Mouse (Mus musculus): ENCODE results near the gene Entpd3. TPM values are rescaled to one million over a fixed set of nuclear protein-coding genes. Genes with fewer than 3 reads are reported as not detected.
"Not testable (repeated sequence)": the region's sequence is repeated elsewhere in the genome, so short reads cannot be mapped to it uniquely, and the experiment has no call there.

Entpd3 gene
- polyA plus RNA-seq, 1 experiment from 2014 or later, result 4.0 TPM

- Histone ChIP-seq H3K4me2 (ENCODE audit: low read length) (no peak overlapping the region), H3K4me3 (ENCODE audit: low read depth, low read length) (no peak overlapping the region), H3K27me3 (replicated peaks; ENCODE audit: control insufficient read depth, insufficient read depth, low read length) (no peaks in the 10 kb centered on the region), H3K27ac (ENCODE audit: low read depth) (no peak overlapping the region), H3K36me3 (ENCODE audit: control insufficient read depth, insufficient read depth, low read length) (no peaks in the 10 kb centered on the region), H3K4me1 (replicated peaks; ENCODE audit: control insufficient read depth, insufficient read depth, low read length) (no peaks in the 10 kb centered on the region), H3K9me3 (ENCODE audit: control insufficient read depth, low read length) (no peaks in the 10 kb centered on the region), H3K9ac (ENCODE audit: low read length) (no peak overlapping the region)
- DNase-seq (ENCODE audit: low spot score) (no peak), ATAC-seq (replicated peaks; ENCODE audit: low FRiP score, low TSS enrichment, low read depth) (no peak)
- WGBS, result 85% methylated on average over 17 of the region's 17 CpGs
Observed at GRCm38 (mm10) chr9:120528815-120529510, 10.7 kb upstream of the Entpd3 start.

- Histone ChIP-seq H3K4me1 (replicated peaks; ENCODE audit: control insufficient read depth, insufficient read depth, low read length) (no peaks in the 10 kb centered on the region), H3K27ac (ENCODE audit: low read depth) (no peak overlapping the region), H3K4me2 (ENCODE audit: low read length) (no peak overlapping the region), H3K4me3 (ENCODE audit: low read depth, low read length) (no peak overlapping the region), H3K36me3 (ENCODE audit: control insufficient read depth, insufficient read depth, low read length) (no peaks in the 10 kb centered on the region), H3K9ac (ENCODE audit: low read length) (no peak overlapping the region), H3K27me3 (replicated peaks; ENCODE audit: control insufficient read depth, insufficient read depth, low read length) (no peaks in the 10 kb centered on the region), H3K9me3 (ENCODE audit: control insufficient read depth, low read length) (no peaks in the 10 kb centered on the region)
- ATAC-seq (replicated peaks; ENCODE audit: low FRiP score, low TSS enrichment, low read depth), result no peak
- no peak for DNase-seq (ENCODE audit: low spot score)
- 84% methylated on average over 5 of the region's 5 CpGs for WGBS
Observed at GRCm38 (mm10) chr9:120530471-120530870, 9.1 kb upstream of the Entpd3 start.

GRCm38 (mm10) chr9:120532062-120532461 is 7.6 kb upstream of the Entpd3 start:
- WGBS, result 85% methylated on average over 6 of the region's 6 CpGs
- Histone ChIP-seq H3K4me1 (replicated peaks; ENCODE audit: control insufficient read depth, insufficient read depth, low read length) (no peaks in the 10 kb centered on the region), H3K27me3 (replicated peaks; ENCODE audit: control insufficient read depth, insufficient read depth, low read length) (no peaks in the 10 kb centered on the region), H3K27ac (ENCODE audit: low read depth) (no peak overlapping the region), H3K4me3 (ENCODE audit: low read depth, low read length) (no peak overlapping the region), H3K9ac (ENCODE audit: low read length) (no peak overlapping the region), H3K9me3 (ENCODE audit: control insufficient read depth, low read length) (no peaks in the 10 kb centered on the region), H3K4me2 (ENCODE audit: low read length) (no peak overlapping the region), H3K36me3 (ENCODE audit: control insufficient read depth, insufficient read depth, low read length) (no peaks in the 10 kb centered on the region)
- DNase-seq (ENCODE audit: low spot score) (no peak), ATAC-seq (replicated peaks; ENCODE audit: low FRiP score, low TSS enrichment, low read depth) (no peak)

- H3K4me2 ChIP-seq (ENCODE audit: low read length), result no peak overlapping the region
- no peak overlapping the region for H3K9ac ChIP-seq (ENCODE audit: low read length)
- H3K27ac ChIP-seq (ENCODE audit: low read depth), result no peak overlapping the region
- H3K36me3 ChIP-seq (ENCODE audit: control insufficient read depth, insufficient read depth, low read length), result no peaks in the 10 kb centered on the region
- H3K27me3 ChIP-seq (replicated peaks; ENCODE audit: control insufficient read depth, insufficient read depth, low read length), result no peaks in the 10 kb centered on the region
- WGBS, result 85% methylated on average over 6 of the region's 6 CpGs
- DNase-seq (ENCODE audit: low spot score) (no peak), ATAC-seq (replicated peaks; ENCODE audit: low FRiP score, low TSS enrichment, low read depth) (no peak)
- H3K4me1 ChIP-seq (replicated peaks; ENCODE audit: control insufficient read depth, insufficient read depth, low read length), result no peaks in the 10 kb centered on the region
- H3K9me3 ChIP-seq (ENCODE audit: control insufficient read depth, low read length), result no peaks in the 10 kb centered on the region
- H3K4me3 ChIP-seq (ENCODE audit: low read depth, low read length), result no peak overlapping the region
Observed at GRCm38 (mm10) chr9:120532691-120533090, 6.9 kb upstream of the Entpd3 start.

GRCm38 (mm10) chr9:120533446-120533950 is 6.1 kb upstream of the Entpd3 start:
- not testable (repeated sequence) for H3K4me2 ChIP-seq (ENCODE audit: low read length); H3K4me1 ChIP-seq (replicated peaks; ENCODE audit: control insufficient read depth, insufficient read depth, low read length); DNase-seq (ENCODE audit: low spot score); H3K27ac ChIP-seq (ENCODE audit: low read depth); ATAC-seq (replicated peaks; ENCODE audit: low FRiP score, low TSS enrichment, low read depth); H3K36me3 ChIP-seq (ENCODE audit: control insufficient read depth, insufficient read depth, low read length); H3K9me3 ChIP-seq (ENCODE audit: control insufficient read depth, low read length); H3K9ac ChIP-seq (ENCODE audit: low read length); H3K4me3 ChIP-seq (ENCODE audit: low read depth, low read length); H3K27me3 ChIP-seq (replicated peaks; ENCODE audit: control insufficient read depth, insufficient read depth, low read length)
- 96% methylated on average over 8 of the region's 8 CpGs for WGBS

- Histone ChIP-seq H3K9me3 (ENCODE audit: control insufficient read depth, low read length) (no peaks in the 10 kb centered on the region), H3K4me1 (replicated peaks; ENCODE audit: control insufficient read depth, insufficient read depth, low read length) (peaks cover 4% of the 10 kb centered on the region; the same call in 1 of the 2 replicates), H3K27me3 (replicated peaks; ENCODE audit: control insufficient read depth, insufficient read depth, low read length) (peaks cover 17% of the 10 kb centered on the region), H3K4me2 (ENCODE audit: low read length) (no peak overlapping the region), H3K36me3 (ENCODE audit: control insufficient read depth, insufficient read depth, low read length) (no peaks in the 10 kb centered on the region), H3K4me3 (ENCODE audit: low read depth, low read length) (no peak overlapping the region), H3K27ac (ENCODE audit: low read depth) (no peak overlapping the region), H3K9ac (ENCODE audit: low read length) (no peak overlapping the region)
- 18% methylated on average over 2 of the region's 2 CpGs for WGBS
- ATAC-seq (replicated peaks; ENCODE audit: low FRiP score, low TSS enrichment, low read depth) (no peak; the same call in 1 of the 2 replicates), DNase-seq (ENCODE audit: low spot score) (no peak)
Observed at GRCm38 (mm10) chr9:120541411-120541810, 1.8 kb downstream of the Entpd3 start.

- ATAC-seq (replicated peaks; ENCODE audit: low FRiP score, low TSS enrichment, low read depth), result no peak
- H3K4me1 ChIP-seq (replicated peaks; ENCODE audit: control insufficient read depth, insufficient read depth, low read length), result peaks cover 8% of the 10 kb centered on the region; the same call in 1 of the 2 replicates
- no peak overlapping the region for H3K9ac ChIP-seq (ENCODE audit: low read length)
- H3K27me3 ChIP-seq (replicated peaks; ENCODE audit: control insufficient read depth, insufficient read depth, low read length), result peaks cover 17% of the 10 kb centered on the region
- 26% methylated on average over 6 of the region's 6 CpGs for WGBS
- H3K27ac ChIP-seq (ENCODE audit: low read depth), result no peak overlapping the region
- H3K4me2 ChIP-seq (ENCODE audit: low read length), result no peak overlapping the region
- H3K36me3 ChIP-seq (ENCODE audit: control insufficient read depth, insufficient read depth, low read length), result no peaks in the 10 kb centered on the region
- no peak overlapping the region for H3K4me3 ChIP-seq (ENCODE audit: low read depth, low read length)
- no peaks in the 10 kb centered on the region for H3K9me3 ChIP-seq (ENCODE audit: control insufficient read depth, low read length)
- DNase-seq (ENCODE audit: low spot score), result no peak
Observed at GRCm38 (mm10) chr9:120542241-120542640, 2.6 kb downstream of the Entpd3 start.

GRCm38 (mm10) chr9:120545994-120546393 is 6.4 kb downstream of the Entpd3 start:
- no peak for DNase-seq (ENCODE audit: low spot score)
- ATAC-seq (replicated peaks; ENCODE audit: low FRiP score, low TSS enrichment, low read depth), result no peak
- Histone ChIP-seq H3K27ac (ENCODE audit: low read depth) (no peak overlapping the region), H3K4me1 (replicated peaks; ENCODE audit: control insufficient read depth, insufficient read depth, low read length) (peaks cover 9% of the 10 kb centered on the region; the same call in 1 of the 2 replicates), H3K9me3 (ENCODE audit: control insufficient read depth, low read length) (no peaks in the 10 kb centered on the region), H3K4me2 (ENCODE audit: low read length) (no peak overlapping the region), H3K27me3 (replicated peaks; ENCODE audit: control insufficient read depth, insufficient read depth, low read length) (no peaks in the 10 kb centered on the region), H3K36me3 (ENCODE audit: control insufficient read depth, insufficient read depth, low read length) (no peaks in the 10 kb centered on the region), H3K9ac (ENCODE audit: low read length) (no peak overlapping the region), H3K4me3 (ENCODE audit: low read depth, low read length) (no peak overlapping the region)
- 70% methylated on average over 2 of the region's 2 CpGs for WGBS

- Histone ChIP-seq H3K36me3 (ENCODE audit: control insufficient read depth, insufficient read depth, low read length) (no peaks in the 10 kb centered on the region), H3K4me3 (ENCODE audit: low read depth, low read length) (no peak overlapping the region), H3K27ac (ENCODE audit: low read depth) (no peak overlapping the region), H3K27me3 (replicated peaks; ENCODE audit: control insufficient read depth, insufficient read depth, low read length) (no peaks in the 10 kb centered on the region), H3K9ac (ENCODE audit: low read length) (no peak overlapping the region), H3K4me1 (replicated peaks; ENCODE audit: control insufficient read depth, insufficient read depth, low read length) (peaks cover 7% of the 10 kb centered on the region; the same call in 1 of the 2 replicates), H3K9me3 (ENCODE audit: control insufficient read depth, low read length) (no peaks in the 10 kb centered on the region), H3K4me2 (ENCODE audit: low read length) (0 out of 2 replicates have a peak overlapping the region, but pooled peaks have one; percentile 41)
- ATAC-seq (replicated peaks; ENCODE audit: low FRiP score, low TSS enrichment, low read depth) (no peak), DNase-seq (ENCODE audit: low spot score) (no peak)
- 91% methylated on average over 9 of the region's 9 CpGs for WGBS
Observed at GRCm38 (mm10) chr9:120546482-120546881, 6.9 kb downstream of the Entpd3 start.

Measured in intestine, embryonic 14.5 days (tissue).